Mouse (Mus musculus) neutrophil, adult 65 days (primary cell): Measurements from ENCODE around the gene Cacna2d3. TPM values are rescaled to one million over a fixed set of nuclear protein-coding genes. Genes with fewer than 3 reads are reported as not detected.

Experiments used
- total RNA-seq: library from RNA; stranded (reverse); gene quantifications from 2 replicates; pipeline ENCODE4 v1.2.4, GENCODE M21; 2023

Gene Cacna2d3
- total RNA-seq: not detected in 2 replicates

GRCm38 (mm10) chr14:29721488-29722385 lies at the start of gene Cacna2d3:
Gene Cacna2d3, minus strand, starts transcription at chr14:29721864.

GRCm38 (mm10) chr14:29017883-29018282 lies 703.8 kb downstream of the Cacna2d3 start, which contains the start of gene Lrtm1:
Gene Lrtm1, plus strand, starts transcription at chr14:29018208.

Other genes starting within 250 kb of the Cacna2d3 start
- 123 and 150 TPM in 2 replicates for gene Selenok, start 246.4 kb upstream of the Cacna2d3 start, total RNA-seq